In genomic region chr10:108392151-108392550, GRCm38 (mm10) we compare ENCODE assay signal across 28 mouse cellular contexts.
"Had no signal": no experiment of that assay in that cellular context is flagged by ENCODE, and none has a peak within 500 bp of the region (broad histone marks: within the 10 kb centered on the region; RNA-seq: fewer than 3 reads in every experiment).

No protein-coding gene starts in this region.

- ATAC-seq: forebrain, embryonic 13.5 days; forebrain, embryonic 14.5 days; forebrain, embryonic 15.5 days; forebrain, embryonic 16.5 days; forebrain, postnatal 0 days had no signal

- H3K9ac ChIP-seq: embryonic facial prominence, embryonic 12.5 days; embryonic facial prominence, embryonic 13.5 days; embryonic facial prominence, embryonic 15.5 days; forebrain, embryonic 12.5 days; forebrain, embryonic 13.5 days; forebrain, embryonic 15.5 days; forebrain, postnatal 0 days had no signal

- H3K4me3 ChIP-seq: embryonic facial prominence, embryonic 10.5 days; embryonic facial prominence, embryonic 12.5 days; embryonic facial prominence, embryonic 13.5 days; embryonic facial prominence, embryonic 15.5 days; erythroblast, embryonic 14.5 days; forebrain, embryonic 10.5 days; forebrain, embryonic 12.5 days; forebrain, embryonic 13.5 days; forebrain, embryonic 15.5 days; gastrocnemius, adult 2 months; heart, adult 2 months had no signal

- H3K4me2 ChIP-seq: embryonic facial prominence, embryonic 12.5 days; embryonic facial prominence, embryonic 13.5 days; embryonic facial prominence, embryonic 15.5 days; forebrain, embryonic 12.5 days; forebrain, embryonic 13.5 days; forebrain, embryonic 15.5 days had no signal

- H3K4me1 ChIP-seq: embryonic facial prominence, embryonic 12.5 days; forebrain, embryonic 15.5 days had no signal

- DNase-seq: cerebellum, adult 2 months; cerebellum, adult 8-10 months; cerebellum, adult 9-10 months; cerebellum, adult 9-11 months; cerebellum, postnatal 10 days; cerebellum, postnatal 14 days; cerebellum, postnatal 25 days; cerebellum, postnatal 36 days; embryo, embryonic 11 days; forebrain, postnatal 0 days; gastrocnemius, adult 2 months; gastrocnemius, postnatal 10 days; gastrocnemius, postnatal 14 days; gastrocnemius, postnatal 25 days; gastrocnemius, postnatal 36 days; heart, adult 18-20 months; heart, adult 2 months had no signal

- H3K27ac ChIP-seq: embryonic facial prominence, embryonic 10.5 days; embryonic facial prominence, embryonic 12.5 days; embryonic facial prominence, embryonic 13.5 days; embryonic facial prominence, embryonic 15.5 days; forebrain, embryonic 10.5 days; forebrain, embryonic 12.5 days; forebrain, embryonic 13.5 days; forebrain, embryonic 15.5 days; gastrocnemius, adult 2 months; heart, adult 2 months had no signal

- H3K9me3 ChIP-seq: embryonic facial prominence, embryonic 10.5 days; embryonic facial prominence, embryonic 12.5 days; embryonic facial prominence, embryonic 13.5 days; embryonic facial prominence, embryonic 15.5 days; forebrain, embryonic 10.5 days; forebrain, embryonic 12.5 days; forebrain, embryonic 13.5 days; forebrain, embryonic 15.5 days had no signal

- H3K36me3 ChIP-seq: embryonic facial prominence, embryonic 10.5 days; embryonic facial prominence, embryonic 12.5 days; embryonic facial prominence, embryonic 13.5 days; embryonic facial prominence, embryonic 15.5 days; forebrain, embryonic 12.5 days; forebrain, embryonic 15.5 days had no signal

- H3K27me3 ChIP-seq: embryonic facial prominence, embryonic 12.5 days; embryonic facial prominence, embryonic 13.5 days; embryonic facial prominence, embryonic 15.5 days; forebrain, embryonic 12.5 days; forebrain, embryonic 13.5 days; forebrain, embryonic 15.5 days had no signal
